Mouse (Mus musculus): Measurements from ENCODE around the gene Gm17689.

DNA sequence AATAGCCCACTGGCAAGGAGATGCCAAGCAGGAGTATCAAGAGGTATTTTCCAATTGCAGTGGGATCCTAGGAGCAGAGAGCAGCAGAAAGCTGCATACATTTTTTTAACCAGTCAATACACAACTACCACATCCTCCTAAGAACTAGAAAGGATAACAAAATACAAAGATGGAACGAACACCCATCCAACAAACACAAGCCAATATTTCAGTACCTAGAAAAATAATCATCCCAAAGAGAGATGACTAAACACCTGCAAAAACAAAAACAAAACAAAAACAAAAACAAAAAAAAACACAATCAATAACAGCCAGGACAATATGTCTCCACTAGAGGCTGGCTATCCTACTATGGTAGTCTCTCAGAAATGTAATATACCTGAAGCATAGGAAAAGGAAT is at the start of gene Gm17689:
- TF ChIP-seq CTCF (IDR thresholded peaks at IDR 0.05; ENCODE audit: extremely low read depth, insufficient read depth, insufficient read length, insufficient replicate concordance) (no peak), POLR2A (IDR thresholded peaks at IDR 0.05; ENCODE audit: low read depth, low read length) (no peak)
